Mouse (Mus musculus): ENCODE measurements around the gene Gm21887. TPM values are rescaled to one million over a fixed set of nuclear protein-coding genes. Genes with fewer than 3 reads are reported as not detected.
A peak's percentile ranks its signal among the peaks of the same experiment; 100 is the strongest.
"Not testable (repeated sequence)": the region's sequence is repeated elsewhere in the genome, so short reads cannot be mapped to it uniquely, and the experiment has no call there.

Gm21887 gene
- polyA plus RNA-seq, 1 experiment from 2014 or later = 306 TPM

- not testable (repeated sequence) for H3K27ac ChIP-seq (replicated peaks); H3K27me3 ChIP-seq (ENCODE audit: low read depth, poor library complexity, severe bottlenecking); H3K4me1 ChIP-seq; H3K4me3 ChIP-seq; DNase-seq (ENCODE audit: low spot score)
- H3K9me3 ChIP-seq (replicated peaks) = peaks cover 92% of the 10 kb centered on the region
- WGBS = 92% methylated on average over 7 of the region's 7 CpGs
- H3K36me3 ChIP-seq = peaks cover 95% of the 10 kb centered on the region
These were observed 31.5 kb upstream of the Gm21887 start for GRCm38 (mm10) chrX:169977856-169978435.

GRCm38 (mm10) chrX:169978436-169979381, 30.8 kb upstream of the Gm21887 start:
- H3K4me3 ChIP-seq; H3K4me1 ChIP-seq; H3K27me3 ChIP-seq (ENCODE audit: low read depth, poor library complexity, severe bottlenecking); H3K27ac ChIP-seq (replicated peaks): not testable (repeated sequence)
- 73% methylated on average over 29 of the region's 29 CpGs for WGBS
- peaks cover 95% of the 10 kb centered on the region for H3K36me3 ChIP-seq
- DNase-seq (ENCODE audit: low spot score) = peak; percentile 78
- H3K9me3 ChIP-seq (replicated peaks) = peaks cover 93% of the 10 kb centered on the region

GRCm38 (mm10) chrX:169979461-169980202, 29.8 kb upstream of the Gm21887 start:
- Histone ChIP-seq H3K36me3 (peaks cover 95% of the 10 kb centered on the region), H3K9me3 (replicated peaks) (peaks cover 95% of the 10 kb centered on the region)
- DNase-seq (ENCODE audit: low spot score); H3K27me3 ChIP-seq (ENCODE audit: low read depth, poor library complexity, severe bottlenecking); H3K27ac ChIP-seq (replicated peaks); H3K4me1 ChIP-seq; H3K4me3 ChIP-seq: not testable (repeated sequence)
- 85% methylated on average over 20 of the region's 20 CpGs for WGBS

DNA sequence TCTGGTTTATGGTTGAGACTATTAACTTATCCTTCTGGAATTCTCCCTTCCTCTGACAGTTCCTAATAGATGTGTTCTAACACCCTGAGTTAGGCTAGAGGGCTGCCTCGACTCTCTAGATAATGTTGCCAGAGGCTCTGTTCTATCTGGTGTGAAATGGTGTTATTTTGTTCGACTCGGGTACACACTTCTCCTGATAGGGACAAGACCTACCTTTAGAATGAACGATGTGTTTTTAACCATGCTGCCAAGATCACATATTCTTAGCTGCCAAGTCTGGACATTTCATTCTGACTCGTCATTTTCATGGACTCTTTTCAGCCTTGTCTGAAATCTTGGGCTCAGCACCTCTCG, 29.3 kb upstream of the Gm21887 start:
- peaks cover 95% of the 10 kb centered on the region for H3K36me3 ChIP-seq
- 91% methylated on average over 6 of the region's 6 CpGs for WGBS
- not testable (repeated sequence) for H3K4me1 ChIP-seq; H3K27ac ChIP-seq (replicated peaks); H3K27me3 ChIP-seq (ENCODE audit: low read depth, poor library complexity, severe bottlenecking); H3K4me3 ChIP-seq; DNase-seq (ENCODE audit: low spot score)
- peaks cover 95% of the 10 kb centered on the region for H3K9me3 ChIP-seq (replicated peaks)

DNA sequence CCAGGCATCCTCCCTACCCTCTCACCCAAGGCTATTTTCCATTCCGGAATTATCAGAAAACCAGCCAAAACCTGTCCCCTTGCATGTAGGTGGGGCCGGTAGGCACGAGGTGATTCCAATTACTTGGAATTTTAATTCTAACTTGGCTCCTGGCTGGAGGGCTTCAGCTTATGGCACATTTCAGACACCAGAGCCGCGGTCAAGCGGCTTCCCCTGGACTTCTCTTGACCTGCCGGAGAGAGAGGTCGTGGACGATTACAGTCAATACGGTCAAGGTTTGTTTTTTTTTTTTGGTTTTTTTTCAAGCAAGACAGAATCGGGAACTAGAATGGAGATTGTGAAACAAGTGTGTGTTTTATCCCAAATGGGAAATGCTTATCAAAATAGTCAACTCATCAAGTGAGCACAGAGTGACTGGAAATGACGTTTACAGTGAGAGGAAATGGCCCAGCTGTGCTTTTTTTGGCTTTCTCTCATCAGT, 28.6 kb upstream of the Gm21887 start:
- no peaks in the 10 kb centered on the region for H3K27me3 ChIP-seq (ENCODE audit: low read depth, poor library complexity, severe bottlenecking)
- 91% methylated on average over 12 of the region's 12 CpGs for WGBS
- peaks cover 94% of the 10 kb centered on the region for H3K9me3 ChIP-seq (replicated peaks)
- no peaks in the 10 kb centered on the region for H3K4me1 ChIP-seq
- H3K4me3 ChIP-seq = no peak overlapping the region
- no peak for DNase-seq (ENCODE audit: low spot score)
- H3K27ac ChIP-seq (replicated peaks) = no peak overlapping the region
- peaks cover 94% of the 10 kb centered on the region for H3K36me3 ChIP-seq

- not testable (repeated sequence) for H3K4me1 ChIP-seq; H3K4me3 ChIP-seq; H3K27me3 ChIP-seq (ENCODE audit: low read depth, poor library complexity, severe bottlenecking); H3K27ac ChIP-seq (replicated peaks)
- Histone ChIP-seq H3K36me3 (peaks cover 95% of the 10 kb centered on the region), H3K9me3 (replicated peaks) (peaks cover 97% of the 10 kb centered on the region)
- 93% methylated on average over 19 of the region's 19 CpGs for WGBS
- peak; percentile 17 for DNase-seq (ENCODE audit: low spot score)
These were observed 27.7 kb upstream of the Gm21887 start for GRCm38 (mm10) chrX:169981761-169982181.

GRCm38 (mm10) chrX:169982606-169983400, 26.7 kb upstream of the Gm21887 start:
- not testable (repeated sequence) for H3K27me3 ChIP-seq (ENCODE audit: low read depth, poor library complexity, severe bottlenecking); DNase-seq (ENCODE audit: low spot score); H3K27ac ChIP-seq (replicated peaks); H3K4me3 ChIP-seq; H3K4me1 ChIP-seq
- WGBS = 93% methylated on average over 23 of the region's 23 CpGs
- peaks cover 96% of the 10 kb centered on the region for H3K9me3 ChIP-seq (replicated peaks)
- H3K36me3 ChIP-seq = peaks cover 91% of the 10 kb centered on the region

DNA sequence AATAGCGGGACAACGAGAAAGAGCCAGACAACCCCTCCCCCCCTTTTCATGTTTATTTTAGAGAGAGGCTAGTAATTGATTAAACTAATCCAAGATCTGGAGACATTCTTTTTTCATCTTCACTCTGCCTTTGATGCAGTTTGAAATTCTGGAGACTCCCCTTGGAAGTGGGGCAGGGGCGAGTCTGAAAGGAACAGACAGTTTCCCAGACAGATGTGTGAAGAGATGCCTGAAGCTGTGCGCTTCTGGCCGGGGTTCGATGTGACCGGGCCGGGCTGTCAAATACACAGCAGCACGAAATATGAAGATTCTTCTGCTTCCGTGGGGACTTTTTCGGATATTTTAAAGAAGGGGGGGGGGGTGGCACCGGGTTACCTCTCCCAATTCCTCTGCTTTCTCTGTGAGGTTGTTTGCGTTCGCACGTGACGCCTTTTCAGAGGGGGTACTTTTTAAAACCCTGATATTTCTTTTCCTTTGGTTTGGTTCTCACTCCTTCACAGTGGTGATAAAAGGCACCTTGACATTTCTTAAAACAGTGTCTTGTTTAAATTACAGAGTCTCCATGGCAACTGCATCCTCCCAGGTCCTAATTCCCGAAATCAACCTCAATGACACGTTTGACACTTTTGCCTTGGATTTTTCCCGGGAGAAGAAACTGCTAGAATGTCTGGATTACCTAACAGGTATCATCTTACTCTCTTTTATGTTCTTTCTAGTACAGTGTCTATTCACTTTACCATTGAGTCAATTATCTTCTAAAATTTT, 25.9 kb upstream of the Gm21887 start:
- DNase-seq (ENCODE audit: low spot score) = peak; percentile 15
- peaks cover 93% of the 10 kb centered on the region for H3K9me3 ChIP-seq (replicated peaks)
- H3K27ac ChIP-seq (replicated peaks); H3K4me1 ChIP-seq; H3K4me3 ChIP-seq; H3K27me3 ChIP-seq (ENCODE audit: low read depth, poor library complexity, severe bottlenecking): not testable (repeated sequence)
- WGBS = 90% methylated on average over 19 of the region's 19 CpGs
- H3K36me3 ChIP-seq = peaks cover 88% of the 10 kb centered on the region

DNA sequence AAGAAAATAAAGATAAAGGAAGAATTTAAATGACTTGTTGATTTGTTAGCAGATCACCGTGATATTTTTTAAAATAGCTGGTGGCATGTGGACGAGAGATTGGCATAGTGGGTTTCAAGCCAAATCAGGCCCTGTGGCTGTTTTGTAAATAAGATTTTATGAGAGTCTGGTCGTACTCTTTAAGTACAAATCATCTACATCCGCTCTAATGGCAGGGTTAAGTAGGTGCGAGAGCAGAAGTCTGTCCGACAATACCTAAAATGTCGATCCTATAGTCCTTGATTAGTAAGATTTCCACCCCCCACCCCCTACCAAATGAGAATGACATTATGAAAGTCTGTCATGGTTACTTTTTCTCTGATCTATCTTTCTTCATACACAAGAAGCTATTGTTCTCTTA, 25.1 kb upstream of the Gm21887 start:
- 90% methylated on average over 7 of the region's 7 CpGs for WGBS
- Histone ChIP-seq H3K9me3 (replicated peaks) (peaks cover 93% of the 10 kb centered on the region), H3K36me3 (peaks cover 90% of the 10 kb centered on the region)
- DNase-seq (ENCODE audit: low spot score); H3K4me1 ChIP-seq; H3K4me3 ChIP-seq; H3K27ac ChIP-seq (replicated peaks); H3K27me3 ChIP-seq (ENCODE audit: low read depth, poor library complexity, severe bottlenecking): not testable (repeated sequence)

DNA sequence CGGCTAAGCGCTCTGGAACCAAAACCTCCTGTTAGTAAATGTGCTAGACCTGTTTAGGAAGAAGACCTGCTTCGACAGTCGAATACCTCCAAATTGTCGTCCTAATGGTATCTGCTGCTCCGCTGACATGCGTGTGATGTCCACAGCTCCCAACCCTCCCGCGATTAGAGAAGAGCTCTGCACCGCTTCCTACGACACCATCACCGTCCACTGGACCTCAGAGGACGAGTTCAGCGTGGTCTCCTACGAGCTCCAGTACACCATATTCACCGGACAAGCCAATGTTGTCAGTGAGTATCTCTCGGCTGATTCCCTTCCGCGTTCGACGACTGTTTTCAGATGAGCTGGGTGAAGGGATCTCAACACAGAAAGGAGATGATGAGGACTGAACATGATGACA, 24.6 kb upstream of the Gm21887 start:
- peak; percentile 36 for DNase-seq (ENCODE audit: low spot score)
- H3K4me3 ChIP-seq; H3K27me3 ChIP-seq (ENCODE audit: low read depth, poor library complexity, severe bottlenecking); H3K4me1 ChIP-seq; H3K27ac ChIP-seq (replicated peaks): not testable (repeated sequence)
- Histone ChIP-seq H3K9me3 (replicated peaks) (peaks cover 93% of the 10 kb centered on the region), H3K36me3 (peaks cover 90% of the 10 kb centered on the region)
- WGBS = 94% methylated on average over 21 of the region's 21 CpGs

GRCm38 (mm10) chrX:169985796-169986195, 23.7 kb upstream of the Gm21887 start:
- peak; percentile 37 for DNase-seq (ENCODE audit: low spot score)
- 84% methylated on average over 18 of the region's 18 CpGs for WGBS
- H3K4me3 ChIP-seq; H3K27ac ChIP-seq (replicated peaks); H3K4me1 ChIP-seq; H3K27me3 ChIP-seq (ENCODE audit: low read depth, poor library complexity, severe bottlenecking): not testable (repeated sequence)
- Histone ChIP-seq H3K36me3 (peaks cover 88% of the 10 kb centered on the region), H3K9me3 (replicated peaks) (peaks cover 91% of the 10 kb centered on the region)

Measured in midbrain, embryonic 10.5 days (tissue).